Mouse (Mus musculus) megakaryocyte, embryonic 14.5 days (primary cell): ENCODE measurements around the gene Gm45618. TPM values are rescaled to one million over a fixed set of nuclear protein-coding genes. Genes with fewer than 3 reads are reported as not detected.

ENCODE experiments used
- H3K27me3 ChIP-seq: replicated peaks from 2 replicates; pipeline ENCODE3; 2012; ENCODE audit warnings: inconsistent platforms
- H3K36me3 ChIP-seq: replicated peaks from 2 replicates; pipeline ENCODE3; 2012; ENCODE audit warnings: low read length, inconsistent platforms, mixed read lengths
- H3K4me1 ChIP-seq: 2 replicates; pipeline ENCODE4 v1.6.1; 2012; ENCODE audit warnings: inconsistent platforms
- H3K4me3 ChIP-seq: replicated peaks from 2 replicates; pipeline ENCODE3; 2012; ENCODE audit warnings: moderate library complexity, mild to moderate bottlenecking, inconsistent platforms
- H3K9me3 ChIP-seq: 2 replicates; pipeline ENCODE4 v1.6.1; 2012; ENCODE audit warnings: inconsistent platforms
- FLI1 ChIP-seq: IDR thresholded peaks from 2 replicates; pipeline ENCODE4 v1.6.1; 2012; ENCODE audit warnings: low read length, inconsistent platforms, mixed read lengths
- GATA1 ChIP-seq: IDR thresholded peaks from 3 replicates; pipeline ENCODE4 v1.6.1; 2012; ENCODE audit warnings: mixed read lengths, low read length, inconsistent platforms, borderline replicate concordance
- polyA plus RNA-seq: library from polyadenylated mRNA; stranded (reverse); fragments of >175 nt; gene quantifications from 2 replicates; pipeline ENCODE4 v1.2.3, GENCODE M21; 2012; ENCODE audit warnings: low replicate concordance; ENCODE audit not compliant: insufficient read depth

Gm45618 gene
- polyA plus RNA-seq, 1 experiment: not detected

GRCm38 (mm10) chr7:142084395-142084794 lies 36.1 kb downstream of the Gm45618 start:
- Histone ChIP-seq H3K36me3 (no peaks in the 10 kb centered on the region), H3K4me3 (no peak overlapping the region), H3K9me3 (no peaks in the 10 kb centered on the region), H3K27me3 (peaks cover 96% of the 10 kb centered on the region), H3K4me1 (peaks cover 48% of the 10 kb centered on the region)
- TF ChIP-seq GATA1: no peak

GRCm38 (mm10) chr7:142083588-142084317 lies 36.8 kb downstream of the Gm45618 start:
- Histone ChIP-seq H3K27me3 (peaks cover 96% of the 10 kb centered on the region), H3K4me3 (no peak overlapping the region), H3K9me3 (no peaks in the 10 kb centered on the region), H3K36me3 (no peaks in the 10 kb centered on the region), H3K4me1 (peaks cover 45% of the 10 kb centered on the region)
- TF ChIP-seq GATA1: no peak
- no peak for TF ChIP-seq FLI1

- peaks cover 94% of the 10 kb centered on the region for H3K27me3 ChIP-seq
- peaks cover 35% of the 10 kb centered on the region for H3K4me1 ChIP-seq
- no peaks in the 10 kb centered on the region for H3K9me3 ChIP-seq
- H3K4me3 ChIP-seq: no peak overlapping the region
- TF ChIP-seq GATA1 (no peak), FLI1 (no peak)
- H3K36me3 ChIP-seq: no peaks in the 10 kb centered on the region
Observed at GRCm38 (mm10) chr7:142082607-142083006, 37.9 kb downstream of the Gm45618 start.

GRCm38 (mm10) chr7:142082179-142082578 lies 38.4 kb downstream of the Gm45618 start:
- H3K36me3 ChIP-seq: no peaks in the 10 kb centered on the region
- H3K4me3 ChIP-seq: no peak overlapping the region
- no peaks in the 10 kb centered on the region for H3K9me3 ChIP-seq
- TF ChIP-seq GATA1: no peak
- no peak for TF ChIP-seq FLI1
- H3K4me1 ChIP-seq: peaks cover 35% of the 10 kb centered on the region
- H3K27me3 ChIP-seq: peaks cover 94% of the 10 kb centered on the region

GRCm38 (mm10) chr7:142081736-142082135 lies 38.8 kb downstream of the Gm45618 start:
- Histone ChIP-seq H3K9me3 (no peaks in the 10 kb centered on the region), H3K27me3 (peaks cover 94% of the 10 kb centered on the region), H3K4me3 (peak overlapping the region; percentile 11), H3K36me3 (no peaks in the 10 kb centered on the region), H3K4me1 (peaks cover 35% of the 10 kb centered on the region)
- TF ChIP-seq GATA1: no peak
- TF ChIP-seq FLI1: no peak

GRCm38 (mm10) chr7:142080876-142081275 lies 39.7 kb downstream of the Gm45618 start:
- no peaks in the 10 kb centered on the region for H3K9me3 ChIP-seq
- no peaks in the 10 kb centered on the region for H3K36me3 ChIP-seq
- peaks cover 27% of the 10 kb centered on the region for H3K4me1 ChIP-seq
- TF ChIP-seq GATA1 (no peak), FLI1 (no peak)
- H3K4me3 ChIP-seq: no peak overlapping the region
- peaks cover 92% of the 10 kb centered on the region for H3K27me3 ChIP-seq

- Histone ChIP-seq H3K4me3 (no peak overlapping the region), H3K9me3 (no peaks in the 10 kb centered on the region), H3K4me1 (peaks cover 14% of the 10 kb centered on the region), H3K36me3 (no peaks in the 10 kb centered on the region), H3K27me3 (peaks cover 92% of the 10 kb centered on the region)
- TF ChIP-seq FLI1 (no peak), GATA1 (no peak)
Observed at GRCm38 (mm10) chr7:142079365-142079764, 41.2 kb downstream of the Gm45618 start.

GRCm38 (mm10) chr7:142077138-142077537 lies 43.4 kb downstream of the Gm45618 start:
- H3K36me3 ChIP-seq: no peaks in the 10 kb centered on the region
- no peaks in the 10 kb centered on the region for H3K9me3 ChIP-seq
- H3K4me3 ChIP-seq: no peak overlapping the region
- H3K27me3 ChIP-seq: peaks cover 76% of the 10 kb centered on the region
- TF ChIP-seq GATA1: no peak
- no peak for TF ChIP-seq FLI1
- H3K4me1 ChIP-seq: peaks cover 16% of the 10 kb centered on the region

GRCm38 (mm10) chr7:142074146-142074886 lies 46.2 kb downstream of the Gm45618 start:
- Histone ChIP-seq H3K27me3 (peaks cover 61% of the 10 kb centered on the region), H3K4me1 (peaks cover 36% of the 10 kb centered on the region), H3K4me3 (no peak overlapping the region), H3K36me3 (no peaks in the 10 kb centered on the region), H3K9me3 (no peaks in the 10 kb centered on the region)
- TF ChIP-seq FLI1: no peak
- TF ChIP-seq GATA1: no peak

GRCm38 (mm10) chr7:142071717-142072116 lies 48.8 kb downstream of the Gm45618 start:
- TF ChIP-seq FLI1: no peak
- no peaks in the 10 kb centered on the region for H3K9me3 ChIP-seq
- H3K27me3 ChIP-seq: peaks cover 40% of the 10 kb centered on the region

GRCm38 (mm10) chr7:142071212-142071578 lies 49.3 kb downstream of the Gm45618 start:
- TF ChIP-seq GATA1: no peak
- no peak for TF ChIP-seq FLI1
- no peaks in the 10 kb centered on the region for H3K36me3 ChIP-seq
- H3K4me1 ChIP-seq: peaks cover 54% of the 10 kb centered on the region
- H3K9me3 ChIP-seq: no peaks in the 10 kb centered on the region
- peaks cover 36% of the 10 kb centered on the region for H3K27me3 ChIP-seq
- peak overlapping the region; percentile 40 for H3K4me3 ChIP-seq

More at GRCm38 (mm10) chr7:142071717-142072116, 48.8 kb downstream of the Gm45618 start:
- Histone ChIP-seq H3K4me1 (peaks cover 53% of the 10 kb centered on the region), H3K4me3 (no peak overlapping the region), H3K36me3 (no peaks in the 10 kb centered on the region)
